Mouse (Mus musculus) splenic B cell, adult 2 months (primary cell): Measurements from ENCODE around the gene Olfr270.

Experiments
- DNase-seq: peaks from one replicate; pipeline ENCODE4 v3.0.0-alpha.2; 2011; ENCODE audit warnings: low read depth, low spot score
- H3K27me3 ChIP-seq: 2 replicates; pipeline ENCODE4 v1.6.1; 2012; ENCODE audit warnings: mild to moderate bottlenecking, low read length, moderate library complexity, mixed read lengths; ENCODE audit not compliant: control insufficient read depth, poor library complexity, insufficient read depth, severe bottlenecking
- H3K36me3 ChIP-seq: 2 replicates; pipeline ENCODE4 v1.6.1; 2012; ENCODE audit warnings: mild to moderate bottlenecking, low read length, moderate library complexity, mixed read lengths; ENCODE audit not compliant: control insufficient read depth, poor library complexity, insufficient read depth, severe bottlenecking

The Olfr270 gene

DNA sequence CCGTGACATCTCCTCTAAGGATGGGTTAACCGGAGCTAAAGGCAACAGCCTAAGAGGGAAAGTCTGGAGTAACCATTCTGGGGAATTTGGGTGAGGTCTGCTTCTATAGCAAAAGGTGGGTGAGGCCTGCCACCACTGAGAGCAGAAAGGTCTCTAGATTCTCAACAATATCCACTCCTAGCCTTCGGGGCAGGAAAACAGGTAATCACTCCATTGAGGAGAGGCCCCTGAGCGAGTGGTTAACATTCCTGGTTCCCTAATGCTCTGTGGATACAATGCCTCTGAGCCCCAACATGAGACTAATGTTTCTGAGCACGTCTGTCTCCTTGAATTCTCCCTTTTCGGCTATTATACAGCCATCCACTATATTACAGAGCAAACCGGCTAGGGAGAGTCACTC is 50.1 kb downstream of the Olfr270 start:
- H3K27me3 ChIP-seq, result no peaks in the 10 kb centered on the region
- H3K36me3 ChIP-seq, result peaks cover 5% of the 10 kb centered on the region; the same call in 1 of the 2 replicates
- no peak for DNase-seq

DNA sequence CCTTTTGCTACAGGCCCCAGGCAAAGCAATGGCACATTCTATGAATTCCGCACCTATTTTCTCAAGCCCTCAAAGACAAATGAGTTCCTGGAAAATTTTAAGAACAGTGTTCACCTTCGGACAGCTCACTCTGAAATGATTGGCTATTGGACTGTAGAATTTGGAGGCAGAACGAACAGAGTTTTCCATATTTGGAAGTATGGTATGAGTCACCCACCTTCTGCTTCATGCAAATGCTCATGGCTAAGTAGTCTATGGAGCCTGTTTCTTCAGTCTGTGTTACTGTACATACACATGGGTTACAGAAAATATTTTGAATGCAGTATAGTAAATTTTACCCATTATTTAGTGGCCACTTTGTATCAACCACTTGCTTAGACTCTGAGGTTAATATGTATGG is 50.7 kb downstream of the Olfr270 start:
- peaks cover 8% of the 10 kb centered on the region; the same call in 1 of the 2 replicates for H3K36me3 ChIP-seq
- H3K27me3 ChIP-seq, result no peaks in the 10 kb centered on the region
- no peak for DNase-seq

DNA sequence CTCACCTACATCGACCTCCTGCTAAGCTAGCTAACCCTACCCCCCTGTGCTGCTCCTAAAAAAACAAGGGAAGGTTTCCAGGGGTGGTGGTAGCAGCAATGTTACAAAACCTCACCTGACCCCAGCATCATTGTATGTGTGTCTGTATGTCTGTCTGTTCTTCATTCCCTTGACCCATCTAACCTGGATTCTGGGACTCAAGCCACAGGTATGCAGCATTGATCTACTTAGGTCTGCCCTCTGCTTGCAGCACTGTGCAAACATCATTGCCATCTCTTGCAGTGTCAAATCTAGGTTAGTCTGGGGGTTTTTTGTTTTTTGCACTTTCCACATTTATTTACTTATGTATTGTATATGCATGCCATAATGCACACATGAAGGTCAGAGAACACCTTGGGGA is 54.0 kb downstream of the Olfr270 start:
- no peaks in the 10 kb centered on the region for H3K27me3 ChIP-seq
- peaks cover 13% of the 10 kb centered on the region for H3K36me3 ChIP-seq
- no peak for DNase-seq
